Mouse (Mus musculus): Measurements from ENCODE around the gene Cog4. TPM values are rescaled to one million over a fixed set of nuclear protein-coding genes. Genes with fewer than 3 reads are reported as not detected.
"Not testable (repeated sequence)": the region's sequence is repeated elsewhere in the genome, so short reads cannot be mapped to it uniquely, and the experiment has no call there.

Gene Cog4
- polyA plus RNA-seq, 1 experiment: 44.9 TPM

DNA sequence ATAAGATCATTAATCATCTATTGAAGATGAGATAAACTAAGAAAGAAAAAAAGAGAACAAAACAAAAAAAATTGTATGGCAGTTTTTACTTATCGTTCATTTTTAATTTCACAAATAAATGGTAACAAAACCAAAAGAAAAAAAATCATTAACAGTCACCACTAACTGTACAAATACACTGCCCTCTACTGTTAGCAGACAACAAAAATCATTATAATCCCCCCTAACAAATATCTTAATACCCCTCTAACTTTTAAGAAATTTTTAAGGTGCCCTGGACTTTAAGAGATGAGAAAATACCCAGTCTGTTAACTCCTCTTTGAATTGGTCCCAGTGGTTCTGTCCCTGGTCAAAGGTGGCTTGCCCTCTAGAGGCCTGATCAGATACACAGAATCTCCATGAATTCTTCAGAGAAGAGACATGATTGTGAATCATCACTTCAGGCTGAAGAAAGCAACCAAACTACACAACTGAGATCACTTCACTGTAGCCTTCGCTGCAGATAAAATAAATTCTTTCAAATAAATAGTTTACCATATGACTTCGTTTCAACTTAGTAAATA is 4.3 kb upstream of the Cog4 start:
- no peak for TF ChIP-seq POLR2A (IDR thresholded peaks at IDR 0.05; ENCODE audit: borderline replicate concordance, extremely low read depth, insufficient read depth, insufficient read length, poor library complexity, severe bottlenecking)
- TF ChIP-seq CTCF (IDR thresholded peaks at IDR 0.05; ENCODE audit: borderline replicate concordance, extremely low read depth, insufficient read depth, insufficient read length): no peak
- DNase-seq (ENCODE audit: low read depth): no peak

DNA sequence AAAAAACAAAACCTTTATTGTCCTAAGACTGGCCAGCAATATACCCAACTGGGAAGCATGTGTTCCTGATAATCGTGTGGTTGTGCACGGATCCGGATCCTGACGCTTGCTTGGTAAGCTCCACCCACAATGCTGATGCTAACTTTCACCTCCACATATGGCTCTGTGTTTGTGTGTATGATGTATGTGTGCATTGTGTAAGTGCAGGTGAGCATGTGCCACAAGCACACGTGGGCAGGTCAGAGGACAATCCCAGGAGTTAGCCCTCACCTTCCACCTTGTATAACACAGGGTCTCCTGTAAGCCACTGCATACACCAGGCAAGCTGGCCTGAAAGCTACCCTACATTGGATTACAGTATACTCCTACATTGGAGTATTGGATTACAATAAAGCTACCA is 3.2 kb upstream of the Cog4 start:
- no peak for DNase-seq (ENCODE audit: low read depth)
- TF ChIP-seq POLR2A (IDR thresholded peaks at IDR 0.05; ENCODE audit: borderline replicate concordance, extremely low read depth, insufficient read depth, insufficient read length, poor library complexity, severe bottlenecking): no peak
- no peak for TF ChIP-seq CTCF (IDR thresholded peaks at IDR 0.05; ENCODE audit: borderline replicate concordance, extremely low read depth, insufficient read depth, insufficient read length)

DNA sequence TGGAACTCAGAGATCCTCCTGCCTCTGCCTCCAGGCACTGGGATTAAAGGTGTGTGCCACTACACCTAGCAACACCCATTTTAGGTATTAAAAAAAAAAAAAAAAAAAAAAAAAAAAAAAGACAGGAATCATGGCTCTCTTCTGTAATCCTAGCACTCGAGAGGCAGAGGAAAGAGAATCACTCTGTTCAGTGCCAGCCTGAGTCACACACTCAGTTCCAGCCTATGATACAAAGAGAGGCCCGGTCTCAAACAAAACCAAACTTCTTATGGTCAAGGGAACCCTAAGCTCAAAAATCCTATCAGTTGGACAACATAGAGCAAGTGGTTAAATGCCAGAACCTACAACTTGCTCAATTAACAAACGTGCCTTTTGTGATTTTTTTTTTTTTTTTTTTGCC is 1.5 kb upstream of the Cog4 start:
- DNase-seq (ENCODE audit: low read depth): no peak
- TF ChIP-seq POLR2A (IDR thresholded peaks at IDR 0.05; ENCODE audit: borderline replicate concordance, extremely low read depth, insufficient read depth, insufficient read length, poor library complexity, severe bottlenecking) (no peak), CTCF (IDR thresholded peaks at IDR 0.05; ENCODE audit: borderline replicate concordance, extremely low read depth, insufficient read depth, insufficient read length) (no peak)

DNA sequence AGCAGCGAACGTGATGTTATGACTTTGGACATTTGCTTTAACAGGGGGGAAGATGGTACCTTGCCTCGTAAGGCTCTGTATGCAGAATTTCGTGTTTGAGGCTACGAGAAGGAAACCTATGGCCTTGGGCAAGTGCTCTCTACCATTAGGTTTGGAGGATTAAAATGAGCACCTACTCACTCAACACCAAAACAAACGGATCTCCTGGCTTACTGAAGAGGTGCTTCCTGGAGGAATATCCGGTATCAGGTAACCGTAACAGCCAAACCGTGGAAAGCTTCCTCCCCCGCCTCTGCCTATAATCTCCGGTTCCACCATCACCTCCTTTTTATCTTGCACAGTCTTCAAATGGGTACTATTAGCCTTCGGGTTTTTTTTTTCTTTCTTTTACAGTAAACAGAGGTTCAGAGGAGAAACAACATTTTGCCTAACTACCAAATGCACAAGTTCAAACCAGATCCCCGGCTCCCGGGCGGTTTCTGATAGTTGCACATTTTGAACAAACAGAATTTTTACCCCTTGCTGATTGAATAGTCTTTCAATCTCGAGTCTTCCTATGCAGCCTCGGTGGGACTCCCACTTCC is 487 bp upstream of the Cog4 start:
- no peak for TF ChIP-seq CTCF (IDR thresholded peaks at IDR 0.05; ENCODE audit: borderline replicate concordance, extremely low read depth, insufficient read depth, insufficient read length)
- TF ChIP-seq POLR2A (IDR thresholded peaks at IDR 0.05; ENCODE audit: borderline replicate concordance, extremely low read depth, insufficient read depth, insufficient read length, poor library complexity, severe bottlenecking): no peak
- DNase-seq (ENCODE audit: low read depth): no peak

DNA sequence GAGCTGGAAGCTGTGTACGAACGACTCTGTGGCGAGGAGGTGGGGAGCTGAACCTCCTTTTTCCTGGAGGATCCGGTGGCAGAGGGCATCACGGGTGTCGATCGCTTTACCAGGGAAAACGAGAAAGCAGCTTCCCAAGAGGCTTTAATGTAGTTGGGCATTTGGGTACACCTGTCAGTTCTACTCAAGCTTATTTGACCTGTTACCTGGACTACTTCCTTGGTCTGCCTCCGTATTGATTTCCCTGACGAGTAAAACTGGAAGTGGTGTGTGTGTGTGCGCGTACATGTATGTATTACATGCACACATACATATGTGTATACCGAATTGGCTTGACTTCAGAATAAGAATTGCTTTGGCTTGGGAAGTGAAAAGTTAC is 760 bp downstream of the Cog4 start:
- no peak for DNase-seq (ENCODE audit: low read depth)
- TF ChIP-seq CTCF (IDR thresholded peaks at IDR 0.05; ENCODE audit: borderline replicate concordance, extremely low read depth, insufficient read depth, insufficient read length) (no peak), POLR2A (IDR thresholded peaks at IDR 0.05; ENCODE audit: borderline replicate concordance, extremely low read depth, insufficient read depth, insufficient read length, poor library complexity, severe bottlenecking) (no peak)

DNA sequence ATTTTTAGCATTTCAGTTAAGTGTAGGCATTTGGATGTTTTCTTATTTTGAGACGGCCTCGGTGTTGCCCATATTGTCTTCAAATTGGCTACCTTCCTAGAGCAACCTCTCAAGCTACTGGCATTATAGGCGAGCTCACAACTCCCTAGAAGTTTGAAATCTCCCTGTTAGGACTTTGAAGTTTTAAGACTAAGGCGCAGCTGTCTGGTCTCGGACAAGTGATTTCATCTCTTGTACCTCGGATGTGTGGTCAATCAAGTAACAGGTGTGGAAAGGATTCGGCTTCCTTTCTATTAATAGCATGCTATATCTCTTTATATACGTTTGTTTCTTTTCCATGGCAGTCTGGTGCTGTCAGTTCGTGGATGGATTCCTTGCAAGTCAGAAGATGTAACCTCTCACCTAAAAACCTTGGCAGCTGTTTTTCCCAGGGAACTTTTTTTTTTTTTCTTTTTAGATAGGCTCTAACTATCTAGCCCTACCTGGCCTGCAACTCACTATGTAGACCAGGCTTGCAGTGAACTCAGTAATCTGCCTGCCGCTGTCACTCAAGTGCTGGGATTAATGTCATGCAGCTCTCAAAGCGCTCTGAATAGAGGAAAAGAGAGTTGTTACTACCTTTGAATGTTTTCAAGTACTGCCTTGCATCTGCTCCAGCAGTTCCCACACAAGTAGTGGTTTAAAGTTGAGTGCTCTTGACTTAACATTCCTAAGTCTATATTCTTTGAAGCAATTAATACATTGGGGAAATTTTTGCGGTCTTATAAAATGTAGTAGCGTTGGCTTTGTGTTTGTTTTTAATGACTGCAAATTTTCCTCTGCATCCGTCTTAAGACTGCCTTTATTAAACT is 1.5 kb downstream of the Cog4 start:
- DNase-seq (ENCODE audit: low read depth): no peak
- TF ChIP-seq POLR2A (IDR thresholded peaks at IDR 0.05; ENCODE audit: borderline replicate concordance, extremely low read depth, insufficient read depth, insufficient read length, poor library complexity, severe bottlenecking) (no peak), CTCF (IDR thresholded peaks at IDR 0.05; ENCODE audit: borderline replicate concordance, extremely low read depth, insufficient read depth, insufficient read length) (no peak)

DNA sequence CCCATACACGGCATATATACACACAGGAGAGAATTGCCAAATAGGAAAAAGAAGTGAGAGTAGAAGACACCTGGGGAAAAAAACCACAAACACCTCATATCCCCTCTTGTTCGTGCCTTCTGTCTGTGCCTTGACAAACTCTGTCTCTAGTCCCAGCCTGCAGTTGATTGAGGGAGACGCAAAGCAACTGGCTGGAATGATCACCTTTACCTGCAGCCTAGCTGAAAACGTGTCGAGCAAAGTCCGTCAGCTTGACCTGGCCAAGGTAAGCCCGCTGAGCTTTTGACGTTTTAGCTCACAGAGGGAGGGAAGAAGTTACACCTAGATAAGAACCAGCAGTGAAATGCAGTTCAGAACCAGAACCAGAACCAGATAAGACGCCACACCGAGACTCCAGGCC is 4.8 kb downstream of the Cog4 start:
- TF ChIP-seq CTCF (IDR thresholded peaks at IDR 0.05; ENCODE audit: borderline replicate concordance, extremely low read depth, insufficient read depth, insufficient read length) (no peak), POLR2A (IDR thresholded peaks at IDR 0.05; ENCODE audit: borderline replicate concordance, extremely low read depth, insufficient read depth, insufficient read length, poor library complexity, severe bottlenecking) (no peak)
- DNase-seq (ENCODE audit: low read depth): no peak

DNA sequence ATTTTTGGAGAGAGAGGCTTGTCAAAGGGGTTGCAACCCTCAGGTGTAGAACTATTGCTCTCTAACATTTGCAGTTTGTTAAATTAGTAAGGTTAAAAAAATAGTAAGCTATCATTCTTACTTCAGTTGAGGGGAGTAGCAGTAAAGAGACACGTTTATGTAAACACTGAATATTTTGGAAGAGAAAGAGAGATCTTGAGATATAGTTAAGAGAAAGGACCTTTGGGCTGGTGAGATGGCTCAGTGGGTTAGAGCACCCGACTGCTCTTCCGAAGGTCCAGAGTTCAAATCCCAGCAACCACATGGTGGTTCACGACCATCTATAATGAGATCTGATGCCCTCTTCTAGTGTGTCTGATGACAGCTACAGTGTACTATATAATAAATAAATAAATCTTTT is 9.7 kb downstream of the Cog4 start:
- not testable (repeated sequence) for DNase-seq (ENCODE audit: low read depth)

DNA sequence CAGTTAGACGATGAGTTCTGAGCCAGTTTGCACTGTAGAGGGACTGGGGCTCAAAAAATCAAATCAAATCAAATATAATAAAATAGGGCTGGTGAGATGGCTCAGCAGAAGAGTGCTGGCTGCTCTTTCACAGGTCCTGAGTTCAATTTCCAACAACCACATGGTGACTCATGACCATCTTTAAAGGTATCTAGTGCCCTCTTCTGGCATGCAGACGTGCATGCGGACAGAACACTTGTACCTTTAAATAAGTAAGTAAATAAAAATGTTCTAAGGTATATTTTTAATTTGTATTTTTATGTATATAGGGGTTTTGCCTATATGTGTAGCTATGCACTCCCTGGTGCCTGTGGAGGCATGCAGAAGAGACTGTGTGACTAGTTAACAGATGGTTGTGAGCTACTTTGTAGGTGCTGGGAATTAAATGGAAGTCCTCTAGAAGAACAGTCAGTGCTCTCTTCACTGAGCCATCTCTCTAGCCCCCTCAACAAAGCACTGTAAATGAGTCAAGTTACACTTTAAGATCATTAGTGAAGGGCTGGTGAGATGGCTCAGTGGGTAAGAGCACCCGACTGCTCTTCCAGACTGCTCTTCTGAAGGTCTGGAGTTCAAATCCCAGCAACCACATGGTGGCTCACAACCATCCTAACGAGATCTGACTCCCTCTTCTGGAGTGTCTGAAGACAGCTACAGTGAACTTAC is 10.5 kb downstream of the Cog4 start:
- TF ChIP-seq CTCF (IDR thresholded peaks at IDR 0.05; ENCODE audit: borderline replicate concordance, extremely low read depth, insufficient read depth, insufficient read length) (no peak), POLR2A (IDR thresholded peaks at IDR 0.05; ENCODE audit: borderline replicate concordance, extremely low read depth, insufficient read depth, insufficient read length, poor library complexity, severe bottlenecking) (no peak)
- peak; percentile 5 for DNase-seq (ENCODE audit: low read depth)

DNA sequence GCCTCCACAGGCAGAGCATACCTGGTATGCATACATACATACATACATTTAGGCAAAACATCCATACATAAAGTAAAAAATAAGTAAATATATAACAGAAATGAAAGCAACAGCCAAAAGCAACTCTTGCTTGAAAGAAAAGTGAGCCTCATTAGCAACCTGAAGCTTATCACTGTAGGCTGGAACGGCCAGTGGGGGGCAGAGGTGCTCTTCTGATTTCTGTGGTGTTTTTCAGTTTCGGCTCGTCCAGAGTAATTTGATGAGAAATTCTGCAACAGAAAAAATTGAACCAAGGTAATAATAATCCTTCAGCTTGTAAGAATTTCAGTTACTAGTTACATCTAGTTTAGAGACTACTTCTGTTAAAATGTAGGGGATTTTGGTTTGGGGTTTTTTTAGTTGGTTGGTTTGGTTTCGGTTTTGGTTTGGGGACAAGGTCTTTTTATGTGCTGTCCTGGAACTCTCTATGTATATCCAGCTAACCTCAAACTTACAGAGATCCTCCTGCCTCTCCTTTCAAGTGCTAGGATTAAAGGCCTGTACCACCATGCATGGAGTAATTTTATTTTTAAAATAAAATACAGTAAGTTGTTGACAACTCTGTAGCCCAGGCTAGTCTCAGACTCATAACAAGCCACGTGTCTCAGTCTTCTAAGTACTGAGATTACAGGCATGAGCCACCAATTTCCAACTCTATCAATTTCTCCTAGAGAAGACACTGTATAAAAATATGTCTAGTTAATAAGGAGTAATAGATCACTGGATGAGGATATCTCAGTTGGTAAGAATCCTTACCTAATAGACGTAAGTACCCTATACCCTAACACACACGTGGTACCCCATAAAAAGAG is 13.5 kb downstream of the Cog4 start:
- TF ChIP-seq POLR2A (IDR thresholded peaks at IDR 0.05; ENCODE audit: borderline replicate concordance, extremely low read depth, insufficient read depth, insufficient read length, poor library complexity, severe bottlenecking) (no peak), CTCF (IDR thresholded peaks at IDR 0.05; ENCODE audit: borderline replicate concordance, extremely low read depth, insufficient read depth, insufficient read length) (peak; percentile 42; the same call in 1 of the 2 replicates)
- peak; percentile 19 for DNase-seq (ENCODE audit: low read depth)

DNA sequence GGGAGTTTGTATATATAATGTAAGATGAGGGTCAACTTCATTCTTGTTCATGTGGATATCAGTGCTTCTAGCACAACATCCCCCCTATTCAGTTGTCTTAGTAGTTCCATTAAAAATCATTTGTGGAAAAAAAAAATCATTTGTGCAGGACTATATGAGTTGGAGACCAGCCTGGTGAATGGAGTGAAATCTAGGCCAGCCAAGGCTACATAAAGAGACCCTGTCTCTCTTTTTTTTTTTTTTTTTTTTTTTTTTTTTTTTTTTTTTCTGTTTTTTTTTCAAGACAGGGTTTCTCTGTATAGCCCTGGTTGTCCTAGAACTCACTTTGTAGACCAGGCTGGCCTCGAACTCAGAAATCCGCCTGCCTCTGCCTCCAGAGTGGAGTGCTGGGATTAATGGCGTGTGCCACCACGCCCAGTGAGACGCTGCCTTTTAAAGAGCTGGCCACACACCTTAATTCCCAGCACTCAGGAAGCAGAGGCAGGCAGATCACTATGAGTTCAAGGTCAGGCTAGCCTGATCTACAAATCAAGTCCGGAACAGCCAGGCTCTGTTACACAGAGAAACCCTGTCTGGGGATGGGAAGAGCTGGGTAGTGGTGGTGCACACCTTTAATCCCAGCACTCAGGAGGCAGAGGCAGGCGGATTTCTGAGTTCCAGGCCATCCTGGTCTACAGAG is 15.1 kb downstream of the Cog4 start:
- DNase-seq (ENCODE audit: low read depth): not testable (repeated sequence)

All from brain, embryonic 14.5 days (tissue).